Mouse (Mus musculus) liver, embryonic 13.5 days (tissue): ENCODE results near the gene Axin2. TPM values are rescaled to one million over a fixed set of nuclear protein-coding genes. Genes with fewer than 3 reads are reported as not detected.
A peak's percentile ranks its signal among the peaks of the same experiment; 100 is the strongest.

Experiments
- ATAC-seq: fragments of 200-750 bp; cut with Nextera tagmentation; 2 replicates; pipeline ENCODE4 v1.8.0; 2017; ENCODE audit warnings: low read depth, mild to moderate bottlenecking, moderate number of reproducible peaks, moderate library complexity
- DNase-seq: peaks from one replicate; pipeline ENCODE4 v3.0.0; 2022
- H3K27ac ChIP-seq: fragments of 300-500 bp; sonication (generic); 2 replicates; pipeline ENCODE4 v1.5.1; 2015; ENCODE audit warnings: moderate library complexity, mild to moderate bottlenecking, inconsistent platforms
- H3K27me3 ChIP-seq: fragments of 300-500 bp; sonication (generic); 2 replicates; pipeline ENCODE4 v1.6.1; 2015; ENCODE audit warnings: mild to moderate bottlenecking, inconsistent platforms
- H3K36me3 ChIP-seq: fragments of 300-500 bp; sonication (generic); 2 replicates; pipeline ENCODE4 v1.6.1; 2015; ENCODE audit warnings: mild to moderate bottlenecking, inconsistent platforms
- H3K4me1 ChIP-seq: fragments of 300-500 bp; sonication (generic); replicated peaks from 2 replicates; pipeline ENCODE4 v1.6.1; 2015; ENCODE audit warnings: inconsistent platforms
- H3K4me2 ChIP-seq: fragments of 300-500 bp; sonication (generic); 2 replicates; pipeline ENCODE4 v1.6.1; 2015; ENCODE audit warnings: inconsistent platforms, mild to moderate bottlenecking, moderate library complexity
- H3K4me3 ChIP-seq: fragments of 300-500 bp; sonication (generic); replicated peaks from 2 replicates; pipeline ENCODE4 v1.5.1; 2015; ENCODE audit warnings: mild to moderate bottlenecking, inconsistent platforms
- H3K9ac ChIP-seq: fragments of 300-500 bp; sonication (generic); 2 replicates; pipeline ENCODE4 v1.6.1; 2015; ENCODE audit warnings: mild to moderate bottlenecking, inconsistent platforms
- H3K9me3 ChIP-seq: fragments of 300-500 bp; sonication (generic); replicated peaks from 2 replicates; pipeline ENCODE4 v1.6.1; 2016; ENCODE audit warnings: inconsistent platforms
- WGBS: fragments of 180-500 bp; shearing (Covaris S2); methylation state at CpG from one replicate; pipeline ENCODE4 v1.1.7; 2015; ENCODE audit not compliant: insufficient replicate concordance; 5-methylcytosine and 5-hydroxymethylcytosine counted together
- polyA plus RNA-seq: library from polyadenylated mRNA; unstranded; fragments of >200 nt; fragmentation: Nextera tagmentation; extraction: Ambion mirVana; gene quantifications from 2 replicates; pipeline ENCODE4 v1.2.1, GENCODE M21; 2015

Gene Axin2
- polyA plus RNA-seq, 1 experiment from 2014 or later = 0.43 TPM

DNA sequence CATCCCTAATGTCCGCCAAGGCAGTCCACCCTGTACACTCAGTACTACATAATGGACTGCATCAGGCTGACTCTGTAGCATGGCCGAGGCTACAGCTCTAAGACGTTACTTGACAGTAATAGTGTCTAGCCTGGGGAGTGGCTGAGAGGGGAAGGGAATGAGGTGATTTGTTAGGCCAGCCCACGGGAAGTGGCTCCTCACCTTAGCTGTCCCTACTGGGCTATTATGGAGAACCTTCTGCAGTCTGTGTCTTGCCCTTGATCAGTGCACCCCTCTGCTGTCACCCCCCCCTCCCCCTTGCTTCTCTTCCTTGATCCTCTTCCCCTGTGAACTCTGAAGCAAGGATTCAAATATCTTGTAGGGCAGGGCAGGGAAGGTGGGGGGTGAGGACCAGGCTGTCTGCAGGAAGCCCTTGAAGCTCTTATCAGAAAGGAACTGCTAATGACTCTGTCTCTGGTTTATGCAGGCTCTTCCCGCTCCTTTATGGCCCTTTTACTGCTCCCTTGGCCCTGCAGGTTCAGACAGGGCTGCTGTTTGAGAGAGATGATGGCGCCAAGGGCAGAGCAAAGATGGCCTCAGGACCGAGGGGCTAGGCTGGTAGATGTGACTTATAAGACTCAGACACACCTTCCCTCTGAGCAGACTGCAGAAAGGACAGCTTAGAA is 13.4 kb upstream of the Axin2 start:
- H3K4me3 ChIP-seq = no peak overlapping the region
- 31% methylated on average over 7 of the region's 7 CpGs for WGBS
- H3K27ac ChIP-seq = no peak overlapping the region
- H3K9ac ChIP-seq = no peak overlapping the region
- H3K36me3 ChIP-seq = no peaks in the 10 kb centered on the region
- H3K27me3 ChIP-seq = peaks cover 30% of the 10 kb centered on the region
- ATAC-seq (0 out of 2 replicates have a peak, but pooled peaks have one; percentile 14), DNase-seq (no peak)
- no peak overlapping the region for H3K4me2 ChIP-seq
- H3K4me1 ChIP-seq = peaks cover 16% of the 10 kb centered on the region
- no peaks in the 10 kb centered on the region for H3K9me3 ChIP-seq

GRCm38 (mm10) chr11:108909396-108910195 is 10.6 kb upstream of the Axin2 start:
- Histone ChIP-seq H3K4me3 (peak overlapping the region; percentile 10; the same call in 1 of the 2 replicates), H3K4me1 (peaks cover 16% of the 10 kb centered on the region), H3K27ac (no peak overlapping the region), H3K9me3 (no peaks in the 10 kb centered on the region), H3K36me3 (no peaks in the 10 kb centered on the region), H3K9ac (no peak overlapping the region), H3K4me2 (peak overlapping the region; percentile 44), H3K27me3 (peaks cover 30% of the 10 kb centered on the region)
- no peak for ATAC-seq
- no peak for DNase-seq
- 7% methylated on average over 24 of the region's 24 CpGs for WGBS

DNA sequence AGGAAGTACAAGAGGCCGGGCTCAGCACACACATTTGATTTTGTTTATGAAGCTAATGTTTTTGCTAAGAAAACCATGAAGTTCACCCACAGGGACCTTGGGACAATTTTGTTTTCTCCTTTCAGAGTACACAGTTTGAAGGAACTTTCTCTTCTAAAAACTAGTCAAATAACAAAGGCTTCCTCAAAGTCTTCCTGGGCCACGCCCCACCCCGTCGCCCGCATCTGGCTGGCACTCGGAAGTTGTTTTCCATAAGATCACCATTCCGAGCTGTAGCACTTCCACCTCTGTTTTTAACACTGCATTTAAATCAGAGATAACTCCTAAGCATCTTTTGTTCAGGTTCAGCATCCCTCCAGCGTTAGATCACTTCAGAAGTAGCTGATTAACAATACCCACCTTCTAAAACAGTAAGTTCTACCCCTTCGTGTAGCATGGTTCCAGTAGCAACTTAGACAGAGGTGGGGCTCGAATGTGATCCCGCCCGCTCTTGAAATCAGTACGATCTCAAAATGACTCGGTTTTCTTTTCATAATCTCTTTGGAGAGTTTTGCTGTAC is 9.7 kb upstream of the Axin2 start:
- Histone ChIP-seq H3K9me3 (no peaks in the 10 kb centered on the region), H3K27me3 (peaks cover 30% of the 10 kb centered on the region), H3K4me2 (peak overlapping the region; percentile 44), H3K4me1 (peaks cover 16% of the 10 kb centered on the region), H3K4me3 (peak overlapping the region; percentile 10), H3K27ac (no peak overlapping the region), H3K36me3 (no peaks in the 10 kb centered on the region), H3K9ac (no peak overlapping the region)
- ATAC-seq (no peak), DNase-seq (no peak)
- 1% methylated on average over 14 of the region's 14 CpGs for WGBS

DNA sequence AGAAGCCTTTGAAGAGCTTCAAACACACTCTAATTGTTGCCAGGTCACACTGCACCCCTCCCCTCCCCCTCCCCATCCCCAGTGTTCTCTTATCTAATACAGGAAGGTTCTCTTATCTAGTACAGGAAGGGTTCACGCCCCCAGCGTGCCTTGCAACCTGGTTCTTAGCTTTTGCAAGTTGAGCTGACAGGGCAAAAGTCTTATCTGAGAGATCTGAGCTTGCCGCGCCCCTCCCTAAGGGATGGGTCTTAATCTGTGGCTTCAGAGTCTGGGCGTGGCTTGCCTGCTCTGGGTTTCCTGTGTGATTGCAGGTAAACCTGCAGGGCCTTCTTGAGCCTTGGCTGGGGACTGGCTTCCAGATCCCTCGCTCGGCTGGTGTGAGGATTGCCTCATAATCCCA is 9.2 kb upstream of the Axin2 start:
- WGBS = 6% methylated on average over 7 of the region's 7 CpGs
- Histone ChIP-seq H3K4me1 (peaks cover 16% of the 10 kb centered on the region), H3K4me2 (peak overlapping the region; percentile 44), H3K27ac (no peak overlapping the region), H3K4me3 (no peak overlapping the region), H3K27me3 (peaks cover 30% of the 10 kb centered on the region), H3K36me3 (no peaks in the 10 kb centered on the region), H3K9me3 (no peaks in the 10 kb centered on the region), H3K9ac (no peak overlapping the region)
- ATAC-seq (peak; percentile 68), DNase-seq (peak; percentile 11)

GRCm38 (mm10) chr11:108912174-108912573 is 8.0 kb upstream of the Axin2 start:
- Histone ChIP-seq H3K27ac (no peak overlapping the region), H3K9me3 (no peaks in the 10 kb centered on the region), H3K4me2 (no peak overlapping the region), H3K9ac (no peak overlapping the region), H3K4me1 (peaks cover 16% of the 10 kb centered on the region), H3K4me3 (no peak overlapping the region), H3K36me3 (no peaks in the 10 kb centered on the region), H3K27me3 (peaks cover 26% of the 10 kb centered on the region)
- DNase-seq = no peak
- ATAC-seq = no peak
- WGBS = 75% methylated on average over 12 of the region's 12 CpGs

DNA sequence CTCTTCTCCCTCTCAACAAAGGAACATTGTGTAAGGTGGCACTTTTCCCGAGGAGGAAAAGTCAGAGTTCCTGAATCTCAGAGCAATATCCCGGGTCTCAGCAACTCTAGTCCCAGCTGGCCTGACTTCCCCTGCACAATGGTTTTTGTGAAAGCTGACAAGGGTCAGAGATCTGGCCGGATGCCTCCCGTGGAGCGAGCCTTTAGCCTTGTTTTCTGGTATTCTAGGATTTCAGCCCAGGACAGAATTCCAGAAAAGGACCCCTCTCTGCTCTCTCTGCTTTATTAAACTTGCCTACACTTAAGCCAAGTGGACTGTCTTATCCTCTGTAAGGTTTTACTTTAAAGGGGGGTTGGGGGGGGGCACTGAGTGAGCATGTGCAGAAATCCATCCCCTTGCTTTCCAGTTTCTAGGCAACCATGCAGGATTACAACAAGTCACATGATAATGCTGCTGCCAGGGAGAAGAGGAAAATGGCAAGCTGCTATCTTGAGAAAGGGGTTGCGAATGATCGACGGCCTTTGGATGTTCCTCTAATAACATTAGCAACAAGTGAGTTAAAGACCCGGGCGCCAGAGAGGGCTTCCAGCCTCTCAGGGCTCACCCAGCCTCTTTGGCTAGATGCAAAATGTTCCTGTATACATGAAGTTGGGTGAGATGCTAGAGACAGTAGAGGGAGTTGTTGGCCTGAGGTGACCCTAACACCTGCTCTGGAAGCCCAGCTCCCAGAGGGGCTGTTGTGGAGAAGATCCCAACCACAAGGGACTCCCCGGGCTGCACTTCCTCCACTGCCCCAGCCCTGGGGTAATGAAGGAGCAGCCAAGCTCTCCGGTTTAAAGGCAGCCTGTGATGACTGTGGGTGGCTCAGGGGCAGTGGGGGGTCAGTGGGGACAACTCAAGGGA is 2.5 kb upstream of the Axin2 start:
- DNase-seq (no peak), ATAC-seq (no peak)
- no peaks in the 10 kb centered on the region for H3K9me3 ChIP-seq
- H3K36me3 ChIP-seq = no peaks in the 10 kb centered on the region
- no peak overlapping the region for H3K4me2 ChIP-seq
- no peak overlapping the region for H3K9ac ChIP-seq
- WGBS = 33% methylated on average over 12 of the region's 12 CpGs
- peaks cover 11% of the 10 kb centered on the region; the same call in 1 of the 2 replicates for H3K4me1 ChIP-seq
- H3K27me3 ChIP-seq = peaks cover 48% of the 10 kb centered on the region
- no peak overlapping the region for H3K27ac ChIP-seq
- no peak overlapping the region for H3K4me3 ChIP-seq

GRCm38 (mm10) chr11:108920636-108921505 is 722 bp downstream of the Axin2 start:
- Histone ChIP-seq H3K27ac (peak overlapping the region; percentile 88), H3K27me3 (peaks cover 73% of the 10 kb centered on the region), H3K9ac (peak overlapping the region; percentile 70), H3K4me1 (peaks cover 18% of the 10 kb centered on the region; the same call in 1 of the 2 replicates), H3K4me3 (peak overlapping the region; percentile 65), H3K36me3 (no peaks in the 10 kb centered on the region), H3K9me3 (no peaks in the 10 kb centered on the region), H3K4me2 (peak overlapping the region; percentile 78)
- ATAC-seq = peak; percentile 71
- peak; percentile 18 for DNase-seq
- WGBS = under 1% methylated on average over 101 of the region's 104 CpGs

DNA sequence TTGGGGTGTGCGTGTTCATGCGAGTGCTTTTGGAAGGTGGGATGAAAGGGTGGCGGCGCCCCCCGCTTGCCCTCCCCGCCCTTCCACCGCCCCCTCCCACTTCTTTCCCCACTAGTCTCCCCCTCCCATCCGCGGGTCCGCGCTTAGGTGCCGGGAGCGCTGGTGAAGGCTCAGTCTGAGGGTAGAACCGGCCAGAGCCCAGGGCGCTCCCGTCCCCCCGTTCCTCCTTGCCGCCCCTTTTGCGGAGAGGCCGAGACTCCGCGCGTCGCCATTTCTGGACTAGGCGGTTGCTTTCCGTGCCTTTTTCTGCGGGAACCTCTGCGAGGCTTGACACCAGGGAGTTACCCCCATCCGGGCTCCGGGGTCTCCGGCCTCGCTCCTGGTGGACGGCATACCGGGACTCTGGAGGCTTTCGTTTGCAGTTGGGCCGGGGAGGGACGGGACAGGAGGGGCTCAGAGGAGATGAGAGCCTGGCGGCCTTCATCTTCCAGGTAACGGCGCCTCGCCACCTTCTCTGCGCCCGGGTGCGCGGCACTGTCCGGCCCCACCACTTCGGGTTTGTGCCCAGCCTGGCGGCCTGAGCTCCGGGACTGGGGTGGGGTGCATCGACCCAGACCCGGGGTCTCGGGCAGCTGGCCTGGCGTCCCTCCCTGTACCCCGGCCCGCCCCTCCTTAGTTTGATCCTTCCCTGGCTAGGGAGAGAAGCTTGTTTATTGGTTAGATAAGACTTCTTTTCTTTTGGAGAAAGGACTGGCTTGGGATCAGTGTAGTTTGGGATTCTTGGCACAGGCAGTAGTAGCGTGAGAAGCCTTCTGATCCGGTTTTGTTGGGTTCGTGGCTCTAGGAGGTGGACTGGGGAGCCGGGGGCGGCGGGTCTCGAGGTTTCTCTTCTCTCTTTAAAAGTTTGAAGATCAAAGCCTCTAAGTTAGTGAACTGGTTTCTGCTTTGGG is 1.6 kb downstream of the Axin2 start:
- under 1% methylated on average over 61 of the region's 62 CpGs for WGBS
- Histone ChIP-seq H3K36me3 (no peaks in the 10 kb centered on the region), H3K4me2 (peak overlapping the region; percentile 78), H3K27me3 (peaks cover 73% of the 10 kb centered on the region), H3K4me1 (peaks cover 18% of the 10 kb centered on the region; the same call in 1 of the 2 replicates), H3K9ac (peak overlapping the region; percentile 70), H3K4me3 (peak overlapping the region; percentile 65), H3K9me3 (no peaks in the 10 kb centered on the region), H3K27ac (no peak overlapping the region)
- no peak for DNase-seq
- no peak for ATAC-seq

DNA sequence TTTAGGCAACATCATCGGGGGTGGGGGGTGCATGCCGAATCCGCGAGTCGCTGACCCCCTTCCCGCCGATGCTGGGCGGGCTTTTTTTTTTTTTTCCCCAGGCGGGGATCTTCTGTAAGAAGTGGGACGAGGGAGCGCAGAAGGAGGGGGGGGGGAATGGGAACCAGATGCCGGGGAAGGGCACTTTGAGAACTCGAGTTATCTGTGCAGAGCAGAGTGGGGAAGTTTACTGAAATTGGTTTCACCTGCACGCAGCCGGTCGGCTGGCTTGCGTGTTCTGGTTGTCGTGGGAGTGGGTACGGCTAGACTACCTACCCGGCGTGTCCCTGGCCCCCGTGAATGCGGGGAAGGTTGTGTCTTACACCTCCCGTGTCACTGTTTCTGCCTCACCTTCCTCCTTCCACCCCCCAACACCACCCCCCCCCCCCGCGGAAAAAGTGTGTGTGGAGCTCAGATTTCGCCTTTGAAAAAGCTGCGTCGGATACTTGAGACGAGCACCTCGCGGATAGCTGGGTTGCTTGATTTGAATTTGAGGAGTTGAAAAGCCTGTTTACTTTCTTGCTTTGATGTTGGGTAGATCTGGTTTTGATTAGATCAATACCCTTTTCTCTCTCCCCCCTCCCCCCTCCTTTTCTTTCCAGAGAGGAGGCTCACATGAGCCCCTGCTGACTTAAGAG is 2.5 kb downstream of the Axin2 start:
- Histone ChIP-seq H3K9ac (no peak overlapping the region), H3K4me1 (peaks cover 18% of the 10 kb centered on the region; the same call in 1 of the 2 replicates), H3K27ac (no peak overlapping the region), H3K36me3 (no peaks in the 10 kb centered on the region), H3K27me3 (peaks cover 72% of the 10 kb centered on the region), H3K4me2 (peak overlapping the region; percentile 78), H3K4me3 (peak overlapping the region; percentile 65), H3K9me3 (no peaks in the 10 kb centered on the region)
- 2% methylated on average over 32 of the region's 32 CpGs for WGBS
- no peak for ATAC-seq
- no peak for DNase-seq
